Mouse (Mus musculus): ENCODE results near the gene Pgm2.

DNA sequence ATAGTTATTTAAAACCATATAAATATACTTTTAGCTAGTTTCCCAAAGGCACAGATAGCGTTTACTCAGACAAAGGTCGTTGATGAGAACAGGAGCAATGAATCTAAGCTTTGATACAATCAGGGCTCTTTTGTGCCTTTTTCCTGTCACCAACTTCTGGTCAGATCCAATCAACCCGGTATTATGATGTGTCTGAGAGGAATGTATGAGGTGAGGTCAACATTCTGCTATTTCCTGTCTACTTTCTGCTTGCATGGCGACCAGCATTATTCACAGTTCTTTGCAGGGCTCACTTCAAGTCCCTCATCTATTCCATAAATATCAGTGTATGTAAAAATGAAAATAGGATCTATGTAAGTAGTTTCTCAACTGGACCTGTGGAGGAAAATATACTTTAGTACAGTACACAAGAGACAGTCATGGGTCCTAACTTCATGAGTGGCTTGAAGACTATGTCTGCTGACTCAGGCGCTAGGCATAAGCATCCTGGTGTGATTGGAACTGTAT, 81.7 kb downstream of the Pgm2 start:
- TF ChIP-seq POLR2AphosphoS2 (IDR thresholded peaks at IDR 0.05; ENCODE audit: insufficient read length, low read depth) (no peak), POLR2A (IDR thresholded peaks at IDR 0.05; ENCODE audit: insufficient read length, low read depth) (no peak), E2F4 (IDR thresholded peaks at IDR 0.05; ENCODE audit: insufficient read depth) (no peak), MYOG (IDR thresholded peaks at IDR 0.05; ENCODE audit: control insufficient read depth in 1 of 3, insufficient read depth in 1 of 3, insufficient read length in 2 of 3, low read depth in 2 of 3) (no peak), MYOD1 (IDR thresholded peaks at IDR 0.05; ENCODE audit: control insufficient read depth in 1 of 3, insufficient read length in 2 of 3, low read depth in 2 of 3) (no peak), TCF3 (IDR thresholded peaks at IDR 0.05; ENCODE audit: insufficient read length, low read depth) (no peak), USF1 (IDR thresholded peaks at IDR 0.05; ENCODE audit: low read depth) (no peak), CEBPB (IDR thresholded peaks at IDR 0.05; ENCODE audit: insufficient read depth, poor library complexity, severe bottlenecking) (no peak), TCF12 (IDR thresholded peaks at IDR 0.05; ENCODE audit: insufficient read depth, poor library complexity, severe bottlenecking) (no peak), SRF (IDR thresholded peaks at IDR 0.05; ENCODE audit: control insufficient read depth, insufficient read length, low read depth) (no peak)
